Mouse (Mus musculus) heart, embryonic 14.5 days (tissue): Measurements from ENCODE around the gene Zfp872. TPM values are rescaled to one million over a fixed set of nuclear protein-coding genes. Genes with fewer than 3 reads are reported as not detected.
A peak's percentile ranks its signal among the peaks of the same experiment; 100 is the strongest.
"Not testable (repeated sequence)": the region's sequence is repeated elsewhere in the genome, so short reads cannot be mapped to it uniquely, and the experiment has no call there.

Experiments used
- ATAC-seq: fragments of 200-750 bp; cut with Nextera tagmentation; 2 replicates; pipeline ENCODE4 v1.8.0; 2017; ENCODE audit warnings: low read depth, moderate TSS enrichment; ENCODE audit not compliant: insufficient number of reproducible peaks, insufficient read depth, low FRiP score
- H3K27ac ChIP-seq, 2 experiments: fragments of 200-500 bp in 1 of 2; fragments of 300-500 bp in 1 of 2; sonication (generic) in 1 of 2; replicated peaks in 1 of 2; 2 replicates each; pipeline ENCODE4 v1.5.1; 2012 to 2014; ENCODE audit warnings: low read depth in 2 of 2, low read length in 2 of 2, control low read depth in 1 of 2, mild to moderate bottlenecking in 1 of 2, mixed read lengths in 1 of 2; ENCODE audit not compliant: control insufficient read depth in 1 of 2, insufficient read depth in 1 of 2
- H3K27me3 ChIP-seq: fragments of 300-500 bp; sonication (generic); 2 replicates; pipeline ENCODE4 v1.6.1; 2014; ENCODE audit warnings: mild to moderate bottlenecking, low read length, control low read depth; ENCODE audit not compliant: control insufficient read depth, insufficient read depth
- H3K36me3 ChIP-seq: fragments of 300-500 bp; sonication (generic); 2 replicates; pipeline ENCODE4 v1.6.1; 2014; ENCODE audit warnings: mild to moderate bottlenecking, control low read depth, low read length, mixed read lengths; ENCODE audit not compliant: control insufficient read depth, insufficient read depth
- H3K4me1 ChIP-seq, 2 experiments: fragments of 200-500 bp in 1 of 2; fragments of 300-500 bp in 1 of 2; sonication (generic) in 1 of 2; 2 replicates each; pipeline ENCODE4 v1.6.1; 2012 to 2014; ENCODE audit warnings: low read length in 2 of 2, control low read depth in 1 of 2, mixed read lengths in 1 of 2; ENCODE audit not compliant: control insufficient read depth in 2 of 2, insufficient read depth in 2 of 2
- H3K4me2 ChIP-seq: fragments of 300-500 bp; sonication (generic); 2 replicates; pipeline ENCODE4 v1.6.1; 2014; ENCODE audit warnings: mild to moderate bottlenecking, low read length
- H3K4me3 ChIP-seq, 2 experiments: fragments of 200-500 bp in 1 of 2; fragments of 300-500 bp in 1 of 2; sonication (generic) in 1 of 2; 2 replicates each; pipeline ENCODE4 v1.5.1; 2012 to 2014; ENCODE audit warnings: low read length in 2 of 2, mild to moderate bottlenecking in 2 of 2, control low read depth in 1 of 2, low read depth in 1 of 2, moderate library complexity in 1 of 2; ENCODE audit not compliant: control insufficient read depth in 1 of 2, insufficient read depth in 1 of 2
- H3K9ac ChIP-seq: fragments of 300-500 bp; sonication (generic); 2 replicates; pipeline ENCODE4 v1.6.1; 2014; ENCODE audit warnings: mild to moderate bottlenecking, low read length
- H3K9me3 ChIP-seq: fragments of 300-500 bp; sonication (generic); 2 replicates; pipeline ENCODE4 v1.6.1; 2016; ENCODE audit warnings: low read length, control low read depth; ENCODE audit not compliant: control insufficient read depth
- WGBS: fragments of 180-500 bp; shearing (Covaris S2); extraction: QIAGEN DNeasy Blood & Tissue Kit; methylation state at CpG from one replicate; pipeline ENCODE4 v1.1.7; 2014; 5-methylcytosine and 5-hydroxymethylcytosine counted together
- polyA plus RNA-seq: library from polyadenylated mRNA; unstranded; fragments of >200 nt; fragmentation: Nextera tagmentation; extraction: Ambion mirVana; gene quantifications from 2 replicates; pipeline ENCODE4 v1.2.1, GENCODE M21; 2014

The Zfp872 gene
- polyA plus RNA-seq, 1 experiment from 2014 or later, result 0.28 TPM

GRCm38 (mm10) chr9:22225581-22226388, 37.9 kb downstream of the Zfp872 start, which contains the start of gene Zfp809:
Gene Zfp809, plus strand, starts transcription at chr9:22225714.
- 1% methylated on average over 35 of the region's 35 CpGs for WGBS
- Histone ChIP-seq H3K4me1 (peaks cover 0 to 5% of the 10 kb centered on the region in 2 experiments; a peak in 1 of 4 replicates), H3K27me3 (no peaks in the 10 kb centered on the region), H3K9ac (peak within 1 kb of the TSS; percentile 86), H3K27ac (peak within 1 kb of the TSS; percentile 95 to 96), H3K4me2 (peak within 1 kb of the TSS; percentile 75), H3K9me3 (no peaks in the 10 kb centered on the region), H3K36me3 (0 out of 2 replicates have a peak, but pooled peaks cover 3% of the 10 kb centered on the region), H3K4me3 (peak within 1 kb of the TSS; percentile 81 to 88)
- ATAC-seq, result peak; percentile 97

- H3K4me1 ChIP-seq, H3K9me3 ChIP-seq, H3K27me3 ChIP-seq, H3K36me3 ChIP-seq, ATAC-seq: not testable (repeated sequence)
- H3K9ac ChIP-seq, result peak overlapping the region; percentile 86; the same call in 1 of the 2 replicates
- WGBS, result 49% methylated on average over 7 of the region's 7 CpGs
- peak overlapping the region; percentile 75 for H3K4me2 ChIP-seq
- H3K4me3 ChIP-seq, result peak overlapping the region; percentile 81 to 88; a peak in 3 of 4 replicates
- peak overlapping the region in 1 of 2 experiments; percentile 95; a peak in 3 of 4 replicates for H3K27ac ChIP-seq
Measured at GRCm38 (mm10) chr9:22226389-22226673, 38.4 kb downstream of the Zfp872 start.

- no peaks in the 10 kb centered on the region for H3K27me3 ChIP-seq
- H3K27ac ChIP-seq, result peak overlapping the region in 1 of 2 experiments; percentile 55; a peak in 3 of 4 replicates
- H3K4me3 ChIP-seq, result no peak overlapping the region
- no peak overlapping the region for H3K9ac ChIP-seq
- H3K4me1 ChIP-seq, result peaks cover 2 to 12% of the 10 kb centered on the region in 2 experiments; a peak in 3 of 4 replicates
- H3K9me3 ChIP-seq, result no peaks in the 10 kb centered on the region
- ATAC-seq, result no peak
- WGBS, result 52% methylated on average over 15 of the region's 15 CpGs
- H3K36me3 ChIP-seq, result 0 out of 2 replicates have a peak, but pooled peaks cover 3% of the 10 kb centered on the region
- peak overlapping the region; percentile 75 for H3K4me2 ChIP-seq
Measured at GRCm38 (mm10) chr9:22226846-22227245, 39.0 kb downstream of the Zfp872 start.

- ATAC-seq, result no peak
- H3K9me3 ChIP-seq, result no peaks in the 10 kb centered on the region
- H3K27me3 ChIP-seq, result no peaks in the 10 kb centered on the region
- 0 out of 2 replicates have a peak, but pooled peaks cover 3% of the 10 kb centered on the region for H3K36me3 ChIP-seq
- H3K4me2 ChIP-seq, result no peak overlapping the region
- H3K4me1 ChIP-seq, result peaks cover 2 to 21% of the 10 kb centered on the region in 2 experiments; a peak in 3 of 4 replicates
- H3K27ac ChIP-seq, result no peak overlapping the region
- H3K9ac ChIP-seq, result no peak overlapping the region
- H3K4me3 ChIP-seq, result no peak overlapping the region
- WGBS, result 75% methylated on average over 7 of the region's 7 CpGs
Measured at GRCm38 (mm10) chr9:22229386-22230026, 41.6 kb downstream of the Zfp872 start.

GRCm38 (mm10) chr9:22230061-22230460, 42.2 kb downstream of the Zfp872 start:
- no peak for ATAC-seq
- Histone ChIP-seq H3K4me1 (peaks cover 2 to 21% of the 10 kb centered on the region in 2 experiments; a peak in 3 of 4 replicates), H3K27ac (no peak overlapping the region), H3K36me3 (peaks cover 7% of the 10 kb centered on the region; the same call in 1 of the 2 replicates), H3K4me3 (no peak overlapping the region), H3K9me3 (no peaks in the 10 kb centered on the region), H3K4me2 (no peak overlapping the region), H3K9ac (no peak overlapping the region), H3K27me3 (no peaks in the 10 kb centered on the region)
- 81% methylated on average over 3 of the region's 3 CpGs for WGBS

GRCm38 (mm10) chr9:22230556-22230955, 42.7 kb downstream of the Zfp872 start:
- Histone ChIP-seq H3K9ac (no peak overlapping the region), H3K27me3 (no peaks in the 10 kb centered on the region), H3K36me3 (peaks cover 12% of the 10 kb centered on the region; the same call in 1 of the 2 replicates), H3K27ac (no peak overlapping the region), H3K4me2 (no peak overlapping the region), H3K4me3 (no peak overlapping the region), H3K4me1 (peaks cover 2 to 21% of the 10 kb centered on the region in 2 experiments; a peak in 3 of 4 replicates), H3K9me3 (no peaks in the 10 kb centered on the region)
- no peak for ATAC-seq

- H3K4me3 ChIP-seq, result no peak overlapping the region
- no peaks in the 10 kb centered on the region for H3K4me1 ChIP-seq
- 92% methylated on average over 4 of the region's 4 CpGs for WGBS
- H3K9ac ChIP-seq, result no peak overlapping the region
- peaks cover 11% of the 10 kb centered on the region for H3K9me3 ChIP-seq
- no peak for ATAC-seq
- H3K36me3 ChIP-seq, result peaks cover 92% of the 10 kb centered on the region
- no peak overlapping the region for H3K4me2 ChIP-seq
- H3K27me3 ChIP-seq, result no peaks in the 10 kb centered on the region
- H3K27ac ChIP-seq, result no peak overlapping the region
Measured at GRCm38 (mm10) chr9:22240001-22240400, 52.1 kb downstream of the Zfp872 start.
